9 mouse cellular contexts compared by ENCODE assay signal in the genomic region with DNA sequence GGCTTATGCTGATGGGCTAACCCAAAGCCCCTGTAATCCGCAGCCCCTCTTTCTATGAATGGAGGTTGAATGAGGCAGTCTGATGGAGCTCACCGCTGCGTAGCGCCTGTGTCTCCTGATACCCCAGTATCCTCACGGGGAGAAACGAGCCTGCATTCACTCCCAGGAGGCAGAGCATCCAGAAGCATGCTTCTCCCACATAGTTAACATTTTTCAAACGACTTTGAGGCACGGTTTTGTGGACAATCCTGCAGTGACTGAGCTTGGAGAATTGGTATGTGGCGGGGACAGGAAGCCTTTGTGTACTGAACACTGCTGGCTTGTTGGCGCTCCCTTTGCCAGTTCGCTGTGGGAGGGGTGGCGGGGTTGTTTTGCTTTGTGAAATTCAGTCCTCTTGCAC. TPM values are rescaled to one million over a fixed set of nuclear protein-coding genes. Genes with fewer than 3 reads are reported as not detected.
A peak's percentile ranks its signal among the peaks of the same experiment; 100 is the strongest.
DNase-seq lines count a peak whose midpoint lies in the region; ATAC-seq lines count a peak whose summit lies in the region.
"Had no signal": no experiment of that assay in that cellular context is flagged by ENCODE, and none has a peak within 500 bp of the region (broad histone marks: within the 10 kb centered on the region; RNA-seq: fewer than 3 reads in every experiment).

No protein-coding gene starts in this region.

- intact Hi-C loops in gastrocnemius, postnatal 14 days (cut with DNase I; ENCODE audit: low total_unique reads): no loop called here

- peak overlapping the region; percentile 15; the same call in 1 of the 2 replicates for H3K4me3 ChIP-seq in heart, embryonic 10.5 days
- peak overlapping the region; percentile 43 for H3K4me3 ChIP-seq in embryonic facial prominence, embryonic 10.5 days
- H3K4me3 ChIP-seq in hindbrain, embryonic 15.5 days: peak overlapping the region; percentile 16; the same call in 1 of the 2 replicates
- peak overlapping the region; percentile 5; the same call in 1 of the 2 replicates for H3K4me3 ChIP-seq in midbrain, embryonic 11.5 days (ENCODE audit: low read depth, low read length)

- H3K9me3 ChIP-seq in heart, embryonic 10.5 days: no peaks in the 10 kb centered on the region
- H3K9me3 ChIP-seq in embryonic facial prominence, embryonic 10.5 days: no peaks in the 10 kb centered on the region
- H3K9me3 ChIP-seq in hindbrain, embryonic 15.5 days: no peaks in the 10 kb centered on the region
- no peaks in the 10 kb centered on the region for H3K9me3 ChIP-seq in midbrain, embryonic 11.5 days (ENCODE audit: control insufficient read depth, low read length)

- peak overlapping the region; percentile 41; the same call in 1 of the 2 replicates for H3K9ac ChIP-seq in hindbrain, embryonic 15.5 days
- H3K9ac ChIP-seq in midbrain, embryonic 11.5 days (ENCODE audit: low read length): peak overlapping the region; percentile 60

- WGBS in heart, embryonic 10.5 days: 28% methylated on average over 12 of the region's 12 CpGs
- 10% methylated on average over 12 of the region's 12 CpGs for WGBS in embryonic facial prominence, embryonic 10.5 days
- WGBS in hindbrain, embryonic 15.5 days: 11% methylated on average over 12 of the region's 12 CpGs
- 9% methylated on average over 12 of the region's 12 CpGs for WGBS in midbrain, embryonic 11.5 days

- H3K4me1 ChIP-seq in heart, embryonic 10.5 days: peaks cover 9% of the 10 kb centered on the region; the same call in 1 of the 2 replicates
- H3K4me1 ChIP-seq in embryonic facial prominence, embryonic 10.5 days: peaks cover 29% of the 10 kb centered on the region
- H3K4me1 ChIP-seq in hindbrain, embryonic 15.5 days (replicated peaks): peaks cover 17% of the 10 kb centered on the region
- H3K4me1 ChIP-seq in midbrain, embryonic 11.5 days (ENCODE audit: control insufficient read depth, insufficient read depth, low read length): peaks cover 4% of the 10 kb centered on the region

- DNase-seq in heart, embryonic 10.5 days (ENCODE audit: low spot score): no peak
- DNase-seq in heart, adult 8-10 months (ENCODE audit: low spot score): no peak
- peak; percentile 42 for DNase-seq in embryonic facial prominence, embryonic 10.5 days (ENCODE audit: low spot score)
- DNase-seq in midbrain, embryonic 11.5 days (ENCODE audit: low spot score, missing footprints): peak; percentile 90
- DNase-seq in spleen, postnatal 10 days (ENCODE audit: low spot score in 2 of 2): no peak
- no peak for DNase-seq in ovary, postnatal 14 days (ENCODE audit: low spot score)
- DNase-seq in gastrocnemius, postnatal 14 days: no peak

- no peaks in the 10 kb centered on the region for H3K36me3 ChIP-seq in heart, embryonic 10.5 days
- H3K36me3 ChIP-seq in embryonic facial prominence, embryonic 10.5 days (replicated peaks): no peaks in the 10 kb centered on the region
- no peaks in the 10 kb centered on the region for H3K36me3 ChIP-seq in hindbrain, embryonic 15.5 days
- no peaks in the 10 kb centered on the region for H3K36me3 ChIP-seq in midbrain, embryonic 11.5 days (ENCODE audit: control insufficient read depth, insufficient read depth, low read length)

- peak overlapping the region; percentile 48 for H3K4me2 ChIP-seq in hindbrain, embryonic 15.5 days
- peak overlapping the region; percentile 37 for H3K4me2 ChIP-seq in midbrain, embryonic 11.5 days

- ATAC-seq in hindbrain, embryonic 15.5 days (ENCODE audit: low FRiP score, low read depth): peak; percentile 84
- peak; percentile 54; the same call in 1 of the 2 replicates for ATAC-seq in midbrain, embryonic 11.5 days (ENCODE audit: low FRiP score)

- H3K27ac ChIP-seq in heart, embryonic 10.5 days: no peak overlapping the region
- peak overlapping the region; percentile 75 for H3K27ac ChIP-seq in embryonic facial prominence, embryonic 10.5 days (replicated peaks)
- H3K27ac ChIP-seq in hindbrain, embryonic 15.5 days (replicated peaks): peak overlapping the region; percentile 63
- no peak overlapping the region; the same call in 1 of the 2 replicates for H3K27ac ChIP-seq in midbrain, embryonic 11.5 days (ENCODE audit: low read depth, low read length)
- H3K27ac ChIP-seq: macrophage had no signal

- peaks cover 16% of the 10 kb centered on the region; the same call in 1 of the 2 replicates for H3K27me3 ChIP-seq in heart, embryonic 10.5 days (ENCODE audit: insufficient read depth, poor library complexity, severe bottlenecking)
- H3K27me3 ChIP-seq in embryonic facial prominence, embryonic 10.5 days (replicated peaks; ENCODE audit: low read depth, poor library complexity, severe bottlenecking): peaks cover 27% of the 10 kb centered on the region
- H3K27me3 ChIP-seq in hindbrain, embryonic 15.5 days: no peaks in the 10 kb centered on the region
- no peaks in the 10 kb centered on the region for H3K27me3 ChIP-seq in midbrain, embryonic 11.5 days (ENCODE audit: control insufficient read depth, insufficient read depth, low read length)

RNA-seq across cellular contexts. Expression of gene Foxi2, which starts 55.2 kb away (rescaled TPM):
- 0.83 and 2.0 TPM in 2 replicates for polyA plus RNA-seq in heart, embryonic 10.5 days (2016; fragmentation: Nextera tagmentation; extraction: Ambion mirVana)
- total RNA-seq in heart, adult 8-10 months (2022): not detected
- 5.0 and 5.4 TPM in 2 replicates for polyA plus RNA-seq in embryonic facial prominence, embryonic 10.5 days (2016; fragmentation: Nextera tagmentation; extraction: Ambion mirVana)
- 0.09 TPM in 1 of 2 replicates, not detected in the other for polyA plus RNA-seq in hindbrain, embryonic 15.5 days (2015; fragmentation: Nextera tagmentation; extraction: Ambion mirVana)
- polyA plus RNA-seq in midbrain, embryonic 11.5 days (2014; fragmentation: Nextera tagmentation; extraction: Ambion mirVana): 0.57 and 0.63 TPM in 2 replicates
- not detected for total RNA-seq in gastrocnemius, postnatal 14 days (2021)
- polyA plus RNA-seq: macrophage had no signal

Comparison
In these comparisons a context has a peak if more than half of its experiments do, and no peak if none do; other contexts are left out.
1. DNase-seq: peak in embryonic facial prominence, embryonic 10.5 days (single experiment) and midbrain, embryonic 11.5 days (single experiment); none in heart, embryonic 10.5 days (single experiment), heart, adult 8-10 months (single experiment), spleen, postnatal 10 days (0 of 2), ovary, postnatal 14 days (single experiment) and gastrocnemius, postnatal 14 days (single experiment).
2. H3K27ac ChIP-seq: peak in embryonic facial prominence, embryonic 10.5 days (single experiment) and hindbrain, embryonic 15.5 days (single experiment); none in heart, embryonic 10.5 days (single experiment) and midbrain, embryonic 11.5 days (single experiment).
3. Peak in every context shown above with its lines, with median percentiles within 50 percentile points of each other: H3K4me3 ChIP-seq.